Mouse (Mus musculus) embryonic fibroblast, embryonic 13.5 days (primary cell): Measurements from ENCODE around the gene Rab37. TPM values are rescaled to one million over a fixed set of nuclear protein-coding genes. Genes with fewer than 3 reads are reported as not detected.

ENCODE experiments used
- H3K27ac ChIP-seq: 2 replicates; pipeline ENCODE4 v1.5.1; 2012; ENCODE audit warnings: low read length, control low read depth, inconsistent platforms; ENCODE audit not compliant: insufficient read depth
- H3K4me1 ChIP-seq: 2 replicates; pipeline ENCODE4 v1.6.1; 2011; ENCODE audit warnings: low read length; ENCODE audit not compliant: control insufficient read depth, insufficient read depth
- H3K4me3 ChIP-seq: 2 replicates; pipeline ENCODE4 v1.5.1; 2011; ENCODE audit warnings: mild to moderate bottlenecking, control low read depth, low read length; ENCODE audit not compliant: insufficient read depth
- CTCF ChIP-seq: IDR thresholded peaks from 2 replicates; pipeline ENCODE4 v1.5.1; 2011; ENCODE audit warnings: mild to moderate bottlenecking, control low read depth, low read length, moderate library complexity, borderline replicate concordance; ENCODE audit not compliant: insufficient read depth
- POLR2A ChIP-seq: IDR thresholded peaks from 2 replicates; pipeline ENCODE4 v1.6.1; 2011; ENCODE audit warnings: low read depth, mild to moderate bottlenecking, control low read depth, low read length, moderate library complexity
- polyA plus RNA-seq: library from polyadenylated mRNA; stranded (reverse); fragments of >200 nt; gene quantifications from 2 replicates; pipeline ENCODE4 v1.2.4, GENCODE M21; 2011; ENCODE audit warnings: low read depth; ENCODE audit not compliant: missing spikeins, insufficient read length

Rab37 gene
- polyA plus RNA-seq, 1 experiment = 0.32 TPM

- Histone ChIP-seq H3K4me3 (peak within 1 kb of the TSS; percentile 66), H3K4me1 (0 out of 2 replicates have a peak, but pooled peaks cover 3% of the 10 kb centered on the region), H3K27ac (peak within 1 kb of the TSS; percentile 73)
- TF ChIP-seq CTCF (no peak), POLR2A (no peak)
Measured at GRCm38 (mm10) chr11:115187693-115188092, 96.5 kb downstream of the Rab37 start, which contains the start of gene Nat9. TSS of gene Nat9 (minus strand) at chr11:115187859.

GRCm38 (mm10) chr11:115188539-115189231 lies 97.5 kb downstream of the Rab37 start:
- Histone ChIP-seq H3K4me1 (0 out of 2 replicates have a peak, but pooled peaks cover 3% of the 10 kb centered on the region), H3K4me3 (no peak overlapping the region), H3K27ac (no peak overlapping the region)
- TF ChIP-seq POLR2A (no peak), CTCF (no peak)

DNA sequence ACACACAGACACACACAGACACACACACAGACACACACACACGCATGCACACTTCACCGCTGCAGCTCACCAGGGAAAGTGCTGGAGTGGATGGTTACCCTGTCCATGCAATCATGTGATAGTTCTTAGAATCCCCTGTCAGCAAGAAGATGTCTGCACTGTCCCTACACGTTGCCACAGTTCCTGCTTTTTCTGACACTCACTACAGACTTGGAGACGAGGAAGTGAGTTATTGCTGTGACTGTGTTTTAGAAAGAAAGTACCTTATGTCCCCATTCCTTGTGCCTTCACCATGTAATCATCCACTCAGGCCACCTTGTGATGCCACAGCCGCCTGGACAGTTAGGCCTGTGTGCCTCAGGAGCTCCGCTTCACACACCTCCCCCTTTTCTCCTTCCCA lies 98.1 kb downstream of the Rab37 start:
- H3K4me1 ChIP-seq = 0 out of 2 replicates have a peak, but pooled peaks cover 3% of the 10 kb centered on the region
- H3K4me3 ChIP-seq = no peak overlapping the region
- H3K27ac ChIP-seq = no peak overlapping the region
- TF ChIP-seq POLR2A = no peak
- TF ChIP-seq CTCF = no peak

DNA sequence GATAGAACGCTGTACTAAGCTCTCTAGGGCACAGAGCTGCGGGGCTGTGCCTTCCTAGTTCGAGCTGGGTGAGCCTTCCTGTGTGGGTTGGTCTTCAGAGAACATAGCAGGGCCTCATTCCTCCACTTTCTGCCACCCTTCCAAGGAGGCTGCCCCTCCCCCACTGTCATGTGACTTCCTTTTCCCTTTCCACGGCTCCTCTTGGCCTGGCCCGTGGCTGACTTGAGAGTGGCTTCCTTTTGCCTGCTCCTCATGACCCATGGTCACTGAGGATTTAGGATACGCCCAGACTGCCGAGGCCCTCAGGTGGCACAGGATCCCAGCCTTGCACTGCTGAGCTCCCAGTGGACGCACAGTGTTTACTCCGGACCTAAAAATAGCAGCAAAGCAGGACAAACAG lies 100.9 kb downstream of the Rab37 start:
- TF ChIP-seq POLR2A (no peak), CTCF (no peak)
- Histone ChIP-seq H3K4me1 (no peaks in the 10 kb centered on the region), H3K27ac (no peak overlapping the region), H3K4me3 (no peak overlapping the region)

- Histone ChIP-seq H3K27ac (no peak overlapping the region), H3K4me3 (no peak overlapping the region), H3K4me1 (no peaks in the 10 kb centered on the region)
- no peak for TF ChIP-seq CTCF
- no peak for TF ChIP-seq POLR2A
Measured at GRCm38 (mm10) chr11:115194693-115195092, 103.5 kb downstream of the Rab37 start.

- Histone ChIP-seq H3K4me3 (no peak overlapping the region), H3K4me1 (no peaks in the 10 kb centered on the region), H3K27ac (no peak overlapping the region)
- TF ChIP-seq CTCF = no peak
- TF ChIP-seq POLR2A = no peak
Measured at GRCm38 (mm10) chr11:115195933-115196332, 104.7 kb downstream of the Rab37 start.

DNA sequence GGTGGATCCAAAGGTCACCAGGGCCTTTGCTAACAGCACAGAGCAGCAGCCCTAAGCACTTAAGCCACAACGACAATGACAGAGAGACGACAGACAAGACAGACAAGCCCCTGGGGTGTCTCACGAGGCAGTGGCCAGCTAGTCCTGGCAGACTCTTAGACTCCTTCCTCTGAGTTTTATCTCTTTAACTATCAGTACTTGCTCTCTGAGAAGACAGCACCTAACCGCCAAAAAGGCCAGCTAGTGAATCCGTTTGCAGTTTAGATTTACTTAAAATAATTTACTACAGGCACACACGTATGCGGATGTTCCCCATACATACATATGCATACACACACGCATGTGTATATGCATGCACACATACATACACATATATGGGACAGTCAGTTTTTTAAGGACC lies 106.3 kb downstream of the Rab37 start:
- H3K27ac ChIP-seq = no peak overlapping the region
- H3K4me3 ChIP-seq = no peak overlapping the region
- no peak for TF ChIP-seq POLR2A
- no peak for TF ChIP-seq CTCF
- H3K4me1 ChIP-seq = no peaks in the 10 kb centered on the region

GRCm38 (mm10) chr11:115198932-115199384 lies 107.7 kb downstream of the Rab37 start:
- Histone ChIP-seq H3K27ac (no peak overlapping the region), H3K4me1 (no peaks in the 10 kb centered on the region), H3K4me3 (no peak overlapping the region)
- TF ChIP-seq CTCF = no peak
- no peak for TF ChIP-seq POLR2A

GRCm38 (mm10) chr11:115200520-115200919 lies 109.3 kb downstream of the Rab37 start:
- H3K27ac ChIP-seq = no peak overlapping the region
- H3K4me1 ChIP-seq = no peaks in the 10 kb centered on the region
- no peak overlapping the region for H3K4me3 ChIP-seq
- no peak for TF ChIP-seq POLR2A
- no peak for TF ChIP-seq CTCF

DNA sequence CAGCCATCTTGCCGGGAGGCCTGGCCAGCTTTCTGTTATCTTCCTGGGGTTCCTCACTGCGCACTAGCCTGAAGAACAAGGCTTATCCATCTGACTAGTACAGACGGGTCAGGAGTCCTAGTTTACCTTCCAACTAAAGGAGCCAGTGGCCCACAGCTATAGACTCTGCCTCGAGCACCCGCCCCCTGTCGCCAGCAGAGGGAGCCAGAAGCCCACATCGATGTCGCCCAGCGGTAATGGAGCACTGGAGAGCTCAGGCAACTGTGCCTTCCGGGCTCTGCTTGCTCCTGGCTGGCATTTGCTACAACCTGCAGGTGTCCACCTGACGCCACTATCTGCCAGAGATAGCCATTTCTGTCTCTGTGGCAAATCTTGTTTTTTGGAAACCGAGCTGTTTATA lies 111.1 kb downstream of the Rab37 start:
- Histone ChIP-seq H3K4me3 (no peak overlapping the region), H3K27ac (no peak overlapping the region), H3K4me1 (no peaks in the 10 kb centered on the region)
- TF ChIP-seq POLR2A = no peak
- TF ChIP-seq CTCF = peak; percentile 88
